Mouse (Mus musculus) megakaryocyte progenitor cell, adult 5-6 weeks (primary cell): ENCODE results near the gene Zfp839. TPM values are rescaled to one million over a fixed set of nuclear protein-coding genes. Genes with fewer than 3 reads are reported as not detected.

Source experiments
- ATAC-seq: replicated peaks from 2 replicates; pipeline ENCODE4 v1.8.0; 2016; ENCODE audit warnings: mild to moderate bottlenecking, moderate TSS enrichment, inconsistent platforms; ENCODE audit not compliant: poor library complexity
- total RNA-seq, 2 experiments: library from RNA; stranded (forward) in 1 of 2; stranded (reverse) in 1 of 2; fragments of 157-497, 149-512 nt in 1 of 2; fragments of 200-1000 nt in 1 of 2; gene quantifications; 2 replicates each; pipeline versions ENCODE4 v1.2.3 to v1.2.4; 2015 to 2017

The Zfp839 gene
- total RNA-seq, 2 experiments from 2014 or later: 4.6 to 5.5 TPM

DNA sequence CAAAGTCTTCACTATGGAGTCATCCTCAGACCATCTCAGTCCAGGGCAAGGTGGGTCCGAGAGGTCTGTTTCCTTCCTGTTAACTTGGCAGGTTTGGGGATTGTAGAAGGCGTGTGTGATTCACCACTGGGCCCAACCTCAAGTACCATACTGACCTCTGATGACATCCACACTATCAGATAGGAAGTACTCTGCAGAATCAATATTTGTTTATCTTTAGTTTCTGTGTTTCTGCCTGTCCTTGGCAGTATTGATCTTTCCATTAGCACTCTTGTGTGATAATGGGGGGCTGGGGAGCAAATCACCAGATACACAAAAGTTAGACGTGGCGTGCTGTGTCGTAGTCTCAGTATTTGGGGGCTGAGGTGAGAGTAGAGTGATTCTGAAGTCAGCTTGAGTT is 21.2 kb downstream of the Zfp839 start:
- ATAC-seq: no peak

DNA sequence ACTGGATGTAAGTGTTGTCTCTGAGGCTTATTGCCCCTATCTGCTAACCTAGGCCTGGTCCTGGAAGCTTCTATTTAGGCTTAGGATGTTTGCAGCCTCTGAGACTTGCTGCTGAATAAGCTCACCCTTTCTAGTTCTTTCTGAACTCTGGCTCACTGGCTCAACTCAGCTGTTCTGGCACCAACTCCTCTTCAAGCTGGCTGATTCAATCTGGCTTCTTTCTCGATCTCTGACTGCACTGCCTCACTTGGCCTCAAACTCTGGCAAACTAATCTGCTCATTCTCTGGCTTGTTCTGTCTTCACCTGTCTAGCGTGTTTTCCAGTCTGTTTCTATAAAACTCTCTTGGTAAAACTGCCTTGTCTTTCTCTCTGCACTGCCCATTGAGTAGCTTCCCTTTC is 25.3 kb downstream of the Zfp839 start:
- no peak for ATAC-seq

GRCm38 (mm10) chr12:110882291-110882690 is 32.2 kb downstream of the Zfp839 start:
- 0 out of 2 replicates have a peak, but pooled peaks have one; percentile 42 for ATAC-seq

GRCm38 (mm10) chr12:110885251-110885650 is 35.2 kb downstream of the Zfp839 start:
- ATAC-seq: no peak

DNA sequence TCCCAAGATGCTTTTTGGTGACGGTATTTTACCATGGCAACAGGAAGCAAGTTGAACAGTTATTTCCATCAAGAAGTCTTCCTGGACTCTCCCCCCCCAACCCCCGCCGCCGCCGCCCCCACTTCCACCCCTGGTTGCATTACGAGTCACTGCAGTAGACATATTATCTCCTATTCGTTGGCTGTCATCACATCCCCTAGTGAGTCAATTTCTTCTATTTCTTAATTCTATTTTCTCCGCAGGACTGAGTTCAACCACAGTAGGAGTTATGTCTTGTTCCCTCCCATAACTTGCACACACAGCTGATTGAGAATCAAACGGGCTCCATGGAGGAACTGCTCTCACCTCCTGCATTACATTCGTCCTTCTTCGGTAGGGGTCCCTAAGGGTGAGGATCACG is 38.1 kb downstream of the Zfp839 start:
- peak; percentile 16; the same call in 1 of the 2 replicates for ATAC-seq

- ATAC-seq: peak; percentile 27
Observed at GRCm38 (mm10) chr12:110888606-110889005, 38.6 kb downstream of the Zfp839 start.

DNA sequence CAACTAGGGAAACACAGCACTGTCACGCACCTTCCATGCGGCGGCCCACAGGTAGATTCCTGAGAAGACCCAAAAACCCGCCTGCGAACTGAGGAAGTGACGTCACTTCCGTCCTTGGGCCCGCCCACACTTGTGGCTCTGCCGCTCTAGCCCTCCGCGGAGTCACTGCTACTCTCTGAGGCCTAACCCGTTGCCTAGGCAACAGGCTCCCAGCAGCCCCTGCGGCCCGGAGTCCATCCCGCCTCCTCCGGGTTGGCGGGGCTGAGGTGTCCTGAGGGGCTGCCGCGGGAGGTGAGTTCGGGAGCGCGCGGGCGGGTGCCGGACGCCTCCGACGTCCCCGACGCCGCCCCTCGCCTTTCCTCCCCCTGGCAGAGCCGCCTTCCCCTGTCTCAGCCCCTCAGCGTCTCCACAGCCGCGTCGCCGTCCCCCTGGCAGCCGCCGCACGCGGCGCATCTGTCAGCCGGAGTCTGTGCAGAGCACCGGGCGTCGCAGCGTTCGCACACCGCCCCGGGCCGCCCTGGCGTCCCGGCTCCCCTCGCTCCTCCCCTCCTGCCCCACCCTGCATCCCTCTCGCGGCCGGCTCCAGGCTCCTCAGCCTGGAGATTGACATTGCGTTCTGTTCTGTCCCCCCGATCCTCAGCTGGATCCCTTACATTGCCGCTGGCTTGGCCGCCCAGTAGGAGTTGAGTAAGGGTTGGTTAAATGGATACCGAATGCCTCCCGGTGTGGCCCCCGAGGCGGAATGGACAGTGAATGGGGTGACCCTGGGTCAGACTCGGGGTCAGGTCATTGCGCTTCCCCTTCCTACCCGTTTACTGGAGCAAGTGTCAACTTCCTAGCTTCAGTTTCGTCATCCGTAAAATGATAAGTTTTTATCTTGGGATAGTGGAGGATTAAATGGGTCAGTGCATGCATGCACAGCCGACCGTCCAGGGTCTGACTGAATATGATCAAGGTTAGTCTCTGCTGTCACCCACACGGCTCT is 39.3 kb downstream of the Zfp839 start, which contains the start of the genes Cinp and Tecpr2:
Cinp (minus strand) TSS at position 110 of the 985 bp plus-strand sequence.
Tecpr2 (plus strand) TSS at position 229 of the 985 bp plus-strand sequence.
- ATAC-seq: peak; percentile 94

GRCm38 (mm10) chr12:110891887-110892286 is 41.8 kb downstream of the Zfp839 start:
- no peak for ATAC-seq

DNA sequence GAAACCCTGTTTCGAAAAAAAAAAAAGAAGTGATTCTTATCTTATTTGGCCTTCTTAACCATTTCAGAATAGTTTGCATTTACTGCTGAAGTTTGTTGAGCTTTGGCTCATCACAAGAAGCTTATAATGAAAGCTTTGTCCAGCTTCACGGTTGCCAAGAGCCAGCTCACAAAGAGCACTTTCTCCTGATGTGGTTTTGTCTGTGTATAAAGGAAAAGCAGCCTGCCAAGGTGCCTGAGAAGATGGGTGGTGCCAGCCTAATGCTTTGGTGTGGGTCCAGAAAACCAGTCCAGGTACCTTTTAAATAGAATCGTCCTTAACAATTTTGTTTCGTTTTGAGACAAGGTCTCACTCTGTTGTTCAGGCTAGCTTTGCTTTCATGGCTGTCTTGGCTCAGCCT is 52.1 kb downstream of the Zfp839 start:
- no peak for ATAC-seq

- peak; percentile 68 for ATAC-seq
Observed at GRCm38 (mm10) chr12:110903536-110903935, 53.5 kb downstream of the Zfp839 start.

- ATAC-seq: peak; percentile 66
Observed at GRCm38 (mm10) chr12:110907845-110908244, 57.8 kb downstream of the Zfp839 start.

DNA sequence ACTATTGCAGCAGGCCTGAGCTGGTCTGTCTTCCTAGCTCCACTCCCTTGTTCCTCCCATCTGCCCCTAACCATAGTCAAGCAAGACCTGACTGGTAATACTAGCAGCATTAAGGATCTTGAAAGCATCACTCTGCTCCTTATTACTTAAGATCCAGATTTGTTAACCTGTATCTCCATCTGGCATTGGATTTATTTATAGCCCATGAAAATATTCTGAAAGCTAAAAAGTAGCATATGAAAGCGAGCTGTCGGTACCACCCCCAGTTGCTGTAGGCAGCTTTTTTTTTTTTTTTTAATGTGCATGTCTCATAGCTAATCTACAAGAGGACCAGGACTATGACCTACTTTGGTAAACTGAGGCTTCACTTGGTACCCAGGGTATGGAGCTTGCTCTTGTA is 59.9 kb downstream of the Zfp839 start:
- no peak for ATAC-seq

- ATAC-seq: no peak
Observed at GRCm38 (mm10) chr12:110915761-110916160, 65.7 kb downstream of the Zfp839 start.

Other genes with a start within 250 kb of the Zfp839 start
- 60.2 and 64.4 TPM in 2 replicates for gene Dync1h1, start 248.8 kb upstream of the Zfp839 start, total RNA-seq (2015)
- 91.9 and 102 TPM in 2 replicates for gene Dync1h1, start 248.8 kb upstream of the Zfp839 start, total RNA-seq (2017)
- gene 1700001K19Rik, start 167.6 kb upstream of the Zfp839 start, total RNA-seq (2015): not detected in 2 replicates
- gene 1700001K19Rik, start 167.6 kb upstream of the Zfp839 start, total RNA-seq (2017): not detected in 2 replicates
- gene Hsp90aa1, start 147.5 kb upstream of the Zfp839 start, total RNA-seq (2015): 1,320 and 1,329 TPM in 2 replicates
- gene Hsp90aa1, start 147.5 kb upstream of the Zfp839 start, total RNA-seq (2017): 1,319 and 1,619 TPM in 2 replicates
- 21.3 and 22.8 TPM in 2 replicates for gene Wdr20, start 112.3 kb upstream of the Zfp839 start, total RNA-seq (2015)
- gene Wdr20, start 112.3 kb upstream of the Zfp839 start, total RNA-seq (2017): 27.1 and 36.2 TPM in 2 replicates
- 1.0 and 2.1 TPM in 2 replicates for gene Mok, start 9.3 kb upstream of the Zfp839 start, total RNA-seq (2015)
- 2.0 and 2.2 TPM in 2 replicates for gene Mok, start 9.3 kb upstream of the Zfp839 start, total RNA-seq (2017)
- gene Cinp, start 38.9 kb downstream of the Zfp839 start, total RNA-seq (2015): 50.2 and 53.2 TPM in 2 replicates
- gene Cinp, start 38.9 kb downstream of the Zfp839 start, total RNA-seq (2017): 74.6 and 100 TPM in 2 replicates
- 4.7 and 5.0 TPM in 2 replicates for gene Tecpr2, start 39.0 kb downstream of the Zfp839 start, total RNA-seq (2015)
- gene Tecpr2, start 39.0 kb downstream of the Zfp839 start, total RNA-seq (2017): 6.8 and 7.4 TPM in 2 replicates
- gene Ankrd9, start 128.8 kb downstream of the Zfp839 start, total RNA-seq (2015): 1.1 and 1.4 TPM in 2 replicates
- 1.8 and 4.6 TPM in 2 replicates for gene Ankrd9, start 128.8 kb downstream of the Zfp839 start, total RNA-seq (2017)
- gene Rcor1, start 189.1 kb downstream of the Zfp839 start, total RNA-seq (2015): 53.7 and 59.9 TPM in 2 replicates
- gene Rcor1, start 189.1 kb downstream of the Zfp839 start, total RNA-seq (2017): 41.1 and 43.2 TPM in 2 replicates